Mouse (Mus musculus) E14TG2a.4 (cell line): Measurements from ENCODE around the gene Slco2b1.

Experiments
- CTCF ChIP-seq: conservative IDR thresholded peaks from 2 replicates; pipeline ENCODE4 v1.5.1; 2014; ENCODE audit warnings: low read length
- NANOG ChIP-seq: IDR thresholded peaks from 2 replicates; pipeline ENCODE4 v1.6.1; 2014; ENCODE audit warnings: borderline replicate concordance, low read length, mixed read lengths

DNA sequence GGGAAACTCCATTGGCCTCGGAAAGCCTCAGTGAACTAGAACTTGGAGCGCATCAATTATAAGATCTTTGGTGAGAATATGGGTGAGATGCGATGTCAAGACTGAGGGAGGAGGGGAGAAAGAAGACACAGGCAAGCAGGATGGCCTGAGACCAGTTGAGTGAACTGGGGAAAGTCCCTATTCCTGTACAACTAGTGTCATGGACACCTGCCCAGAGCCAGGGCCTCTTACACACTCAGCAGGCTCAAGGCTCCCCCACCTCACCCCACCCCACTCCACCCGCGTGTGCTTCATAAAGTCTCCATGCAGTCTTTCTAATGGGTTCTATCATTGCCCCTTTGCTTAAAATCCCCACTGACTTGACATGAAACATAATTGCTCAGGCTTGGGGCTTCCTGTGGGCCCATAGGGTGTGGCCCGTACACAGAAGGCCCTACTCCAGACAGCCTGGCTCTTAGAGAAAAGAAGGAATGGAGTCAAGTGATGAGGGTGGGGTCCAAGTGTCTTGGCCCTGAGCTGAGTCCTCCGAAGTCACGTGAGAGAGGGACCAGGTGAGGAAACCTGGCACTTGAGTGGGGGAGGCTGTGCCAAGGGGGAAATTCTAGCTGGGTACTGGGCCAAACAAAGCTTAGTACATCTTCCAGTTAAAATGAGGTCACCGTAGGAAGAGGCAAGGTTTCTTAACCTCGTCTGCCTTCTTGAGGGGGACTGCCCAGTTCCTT lies 45.2 kb downstream of the Slco2b1 start:
- TF ChIP-seq CTCF = no peak
- TF ChIP-seq NANOG = no peak
